Mouse (Mus musculus) naive thymus-derived CD4-positive, alpha-beta T cell, adult 2 months (primary cell): ENCODE results near the gene Gpatch3.

Experiments
- DNase-seq: peaks from one replicate; pipeline ENCODE4 v3.0.0-alpha.2; 2011; ENCODE audit warnings: low read depth

The Gpatch3 gene

DNA sequence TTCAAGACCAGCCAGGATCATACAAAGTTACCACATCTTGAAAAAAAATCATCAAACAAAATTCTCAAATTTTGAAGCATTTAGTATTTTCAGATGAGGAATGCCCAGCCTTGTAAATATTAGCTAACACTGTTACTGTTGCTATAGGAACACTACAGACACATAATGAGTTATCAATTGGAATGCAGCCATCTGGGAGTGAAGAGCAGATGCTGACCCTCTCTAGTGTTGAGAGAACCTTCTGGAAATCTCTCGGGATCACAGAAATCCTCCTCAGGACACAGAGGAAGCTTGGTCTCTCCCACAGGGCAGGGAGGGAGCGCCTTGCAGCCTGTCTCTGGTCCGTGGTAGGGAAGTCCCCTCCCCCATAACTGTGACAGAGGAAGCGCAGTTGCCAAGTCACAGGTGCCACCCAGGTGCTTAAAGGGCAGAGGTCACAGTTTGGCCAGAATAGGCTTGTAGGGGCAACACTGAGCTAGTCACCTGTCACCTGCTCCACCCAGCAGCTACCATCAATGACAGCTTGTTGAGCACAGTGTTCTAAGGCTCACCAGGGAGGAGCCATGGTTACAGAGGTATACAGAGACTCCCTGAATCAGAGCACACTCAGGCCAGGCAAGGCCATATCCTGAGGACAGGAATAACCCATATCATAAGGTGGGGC lies 45.1 kb downstream of the Gpatch3 start:
- DNase-seq = peak; percentile 57

DNA sequence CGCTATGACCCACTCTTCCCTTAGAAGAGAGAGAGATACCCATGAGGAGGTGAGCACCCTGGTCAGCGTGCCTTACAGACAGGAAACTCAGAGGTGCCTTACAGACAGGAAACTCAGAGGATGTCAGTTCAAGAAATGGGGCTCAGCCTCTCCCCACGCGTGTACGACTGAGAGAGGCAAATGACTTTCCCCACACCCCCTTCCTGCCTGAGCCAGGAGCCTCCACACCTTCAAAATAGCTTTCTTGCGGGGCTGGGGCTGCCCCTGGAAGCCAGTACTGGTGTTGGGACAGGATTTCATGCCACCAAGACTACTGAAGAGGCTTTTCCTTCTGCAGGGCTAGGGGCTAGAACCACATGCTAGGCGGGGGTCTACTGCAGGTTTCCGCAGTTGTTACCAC lies 46.1 kb downstream of the Gpatch3 start:
- DNase-seq = peak; percentile 85

DNA sequence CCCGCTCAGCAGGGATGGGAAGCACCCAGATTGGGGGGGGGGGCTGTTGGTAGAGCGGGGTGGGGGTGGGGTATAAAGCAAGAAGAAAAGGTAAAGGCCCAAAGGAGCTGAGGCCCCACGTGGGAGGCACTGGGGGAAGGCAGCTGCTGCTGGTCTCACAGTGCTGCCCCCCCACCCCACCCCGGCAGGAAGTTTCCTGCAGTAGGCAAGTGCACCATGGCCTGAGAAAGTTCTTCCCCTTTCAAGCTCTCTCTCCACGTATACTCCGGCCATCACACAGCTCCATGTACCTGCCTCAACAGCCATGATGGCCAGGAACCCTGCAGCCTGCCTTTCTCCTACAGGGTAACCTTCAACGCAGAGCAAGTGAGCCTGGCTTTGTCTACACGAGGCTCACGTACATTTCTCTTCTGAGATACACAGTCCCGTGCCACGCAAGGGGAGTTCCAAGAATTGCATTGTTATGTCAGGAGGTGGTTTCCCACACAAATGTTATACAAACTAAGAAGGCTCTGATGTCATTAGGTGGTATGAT lies 47.7 kb downstream of the Gpatch3 start:
- peak; percentile 90 for DNase-seq

DNA sequence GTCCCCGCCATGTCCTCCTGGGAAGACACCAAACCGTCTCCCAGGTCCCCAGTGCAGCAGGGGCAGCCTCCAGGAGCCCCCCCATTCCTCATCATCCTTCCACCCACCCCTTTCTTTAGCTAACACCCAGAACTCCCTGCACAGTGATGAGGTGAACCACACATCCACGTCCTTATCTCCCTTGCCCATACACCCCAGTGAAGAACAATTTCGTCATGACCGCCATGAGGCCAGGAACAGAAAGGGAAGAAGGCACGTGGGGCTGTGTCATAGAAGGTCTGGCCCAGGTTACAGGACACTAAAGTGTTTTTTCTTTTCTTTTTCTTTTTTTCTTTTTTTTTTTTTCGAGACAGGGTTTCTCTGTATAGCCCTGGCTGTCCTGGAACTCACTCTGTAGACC lies 50.3 kb downstream of the Gpatch3 start:
- DNase-seq = peak; percentile 41

DNA sequence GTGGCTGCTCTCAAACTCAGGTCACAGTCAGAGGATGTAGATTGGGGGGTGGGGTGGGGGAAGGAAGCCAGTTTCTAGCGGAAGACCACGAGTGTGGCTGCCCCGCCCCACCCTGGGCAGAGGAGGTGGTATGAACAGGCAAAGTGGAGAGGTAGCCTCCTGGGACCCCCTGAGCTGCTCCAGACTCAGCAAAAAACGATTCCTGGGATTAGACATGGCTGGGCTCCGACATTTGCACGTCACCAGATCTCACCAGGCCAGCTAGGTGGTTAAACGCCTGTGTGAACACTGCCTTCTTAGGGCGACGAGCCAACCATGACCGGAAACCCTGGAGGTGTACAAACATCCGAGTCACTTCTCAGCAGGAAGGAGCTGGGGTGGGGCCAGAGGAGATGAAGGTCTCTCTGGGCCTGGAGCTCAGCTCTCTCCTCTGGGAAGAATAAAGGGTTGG lies 51.1 kb downstream of the Gpatch3 start:
- peak; percentile 84 for DNase-seq

DNA sequence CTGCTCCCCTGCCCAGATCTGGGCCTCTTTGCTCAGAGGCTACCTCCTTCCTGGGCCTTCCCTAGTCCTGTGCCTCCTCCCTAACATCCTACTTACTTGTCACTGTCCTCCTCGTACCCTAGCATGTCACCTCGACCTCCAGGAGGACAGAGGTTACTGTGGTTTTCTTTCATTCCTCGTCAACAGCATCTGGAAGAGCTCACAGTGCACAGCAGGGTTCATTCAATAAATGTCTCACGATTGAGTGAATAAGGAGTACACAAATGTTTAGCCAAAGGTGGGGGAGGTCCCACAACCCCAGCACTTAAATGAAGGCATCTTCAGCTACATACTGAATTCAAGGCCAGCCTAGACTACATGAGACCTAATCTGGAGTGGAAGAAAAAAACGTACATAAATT lies 51.7 kb downstream of the Gpatch3 start:
- DNase-seq = no peak

DNA sequence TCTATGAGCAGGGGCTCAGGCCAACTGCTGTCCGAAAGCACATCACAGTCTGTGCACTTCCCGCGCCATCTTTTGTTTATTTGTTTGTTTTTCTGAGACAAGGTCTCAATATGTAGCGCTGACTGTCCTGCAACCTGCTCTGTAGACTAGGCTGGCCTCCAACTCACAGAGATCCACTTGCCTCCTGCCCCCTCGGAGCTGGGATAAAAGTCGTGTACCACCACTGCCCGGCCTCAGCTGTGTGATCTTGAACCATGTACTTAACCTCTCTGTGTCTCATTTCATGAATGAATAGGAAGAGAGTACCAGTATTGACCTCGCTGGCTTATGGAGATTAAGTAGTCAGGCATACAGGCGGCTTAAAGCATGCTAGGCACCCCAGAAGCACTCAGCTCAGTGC lies 52.1 kb downstream of the Gpatch3 start:
- DNase-seq = peak; percentile 21

DNA sequence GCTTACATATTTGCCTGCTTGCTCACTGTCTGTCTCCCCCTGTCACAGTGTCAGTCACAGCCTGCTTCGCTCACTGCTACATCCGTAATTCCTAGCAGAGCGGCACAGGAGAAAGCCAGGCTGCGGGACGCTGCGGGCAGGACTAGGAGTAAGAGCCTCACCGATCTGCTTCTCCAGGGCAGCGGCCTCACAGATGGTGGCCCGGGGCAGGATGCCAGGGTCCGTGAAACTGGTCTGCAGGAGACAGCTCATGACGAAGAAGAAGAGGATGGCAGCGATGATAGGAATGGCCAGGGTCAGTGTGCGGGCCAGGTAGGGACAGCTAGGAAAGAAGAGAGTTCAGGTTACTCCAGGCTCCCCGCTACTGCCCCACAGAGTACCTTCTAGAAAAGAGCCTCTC lies 52.5 kb downstream of the Gpatch3 start:
- no peak for DNase-seq

DNA sequence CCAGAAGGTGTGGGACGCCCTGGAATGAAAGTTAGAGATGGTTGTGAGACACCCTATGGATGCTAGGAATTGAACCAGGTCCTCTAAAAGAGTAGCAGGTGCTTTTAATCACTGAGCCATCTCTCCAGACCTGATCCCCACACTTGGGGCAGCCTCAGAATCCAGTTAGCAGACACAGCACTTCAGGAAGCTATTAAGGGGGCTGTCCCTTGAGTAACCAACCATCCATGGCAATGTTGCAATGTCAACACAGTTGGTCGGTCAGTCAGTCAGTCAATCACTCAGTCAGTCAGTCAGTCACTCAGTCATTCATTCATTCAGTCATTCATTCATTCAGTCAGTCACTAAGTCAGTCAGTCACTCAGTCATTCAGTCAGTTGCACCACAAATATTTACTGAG lies 54.0 kb downstream of the Gpatch3 start:
- peak; percentile 22 for DNase-seq

DNA sequence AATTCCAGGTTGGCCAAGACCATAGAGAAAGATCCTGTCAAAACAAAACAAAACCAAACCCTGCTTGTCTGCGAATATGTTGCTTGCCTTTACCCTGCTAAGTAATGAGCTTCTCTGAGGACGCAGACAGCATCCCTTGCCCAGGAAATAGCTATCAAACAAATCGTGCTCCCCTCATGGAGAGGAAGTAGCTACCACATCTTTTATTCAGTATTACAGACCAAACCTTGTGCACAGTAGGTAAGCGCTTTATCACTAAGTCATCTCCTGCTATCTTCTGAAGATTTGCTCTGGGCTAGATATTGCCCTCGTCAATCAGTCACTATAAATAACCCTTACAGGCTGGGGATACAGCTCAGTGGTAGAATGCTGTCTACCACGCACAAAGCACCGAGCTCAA lies 54.6 kb downstream of the Gpatch3 start:
- peak; percentile 74 for DNase-seq

DNA sequence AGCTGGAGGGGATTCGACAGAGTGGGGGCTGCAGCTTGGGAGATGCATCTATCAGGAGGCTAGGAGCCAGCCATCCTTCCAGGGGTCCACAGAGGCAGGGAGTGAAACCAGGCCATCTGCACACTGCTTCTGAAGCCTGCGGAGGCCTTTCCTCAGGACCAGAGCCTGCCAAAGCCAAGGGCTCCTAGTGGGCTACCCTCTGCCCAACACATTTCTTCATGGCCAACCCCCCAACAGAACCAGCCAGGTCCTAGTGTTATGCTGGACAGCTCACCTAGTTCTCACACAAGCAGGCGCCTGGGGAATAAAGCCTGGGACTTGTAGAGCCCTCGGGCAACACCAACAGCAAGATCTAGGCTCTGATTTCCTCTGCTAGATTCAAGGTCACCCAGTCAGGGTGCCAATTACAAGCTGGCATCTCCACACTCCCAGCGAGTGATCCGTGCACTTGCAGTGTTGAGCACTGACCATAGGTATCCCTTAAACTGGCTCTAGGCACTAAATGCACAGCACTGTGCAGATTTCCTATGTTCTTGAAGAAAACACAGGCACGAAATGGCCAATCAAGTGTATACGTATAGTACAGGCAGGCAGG lies 55.9 kb downstream of the Gpatch3 start:
- peak; percentile 32 for DNase-seq

DNA sequence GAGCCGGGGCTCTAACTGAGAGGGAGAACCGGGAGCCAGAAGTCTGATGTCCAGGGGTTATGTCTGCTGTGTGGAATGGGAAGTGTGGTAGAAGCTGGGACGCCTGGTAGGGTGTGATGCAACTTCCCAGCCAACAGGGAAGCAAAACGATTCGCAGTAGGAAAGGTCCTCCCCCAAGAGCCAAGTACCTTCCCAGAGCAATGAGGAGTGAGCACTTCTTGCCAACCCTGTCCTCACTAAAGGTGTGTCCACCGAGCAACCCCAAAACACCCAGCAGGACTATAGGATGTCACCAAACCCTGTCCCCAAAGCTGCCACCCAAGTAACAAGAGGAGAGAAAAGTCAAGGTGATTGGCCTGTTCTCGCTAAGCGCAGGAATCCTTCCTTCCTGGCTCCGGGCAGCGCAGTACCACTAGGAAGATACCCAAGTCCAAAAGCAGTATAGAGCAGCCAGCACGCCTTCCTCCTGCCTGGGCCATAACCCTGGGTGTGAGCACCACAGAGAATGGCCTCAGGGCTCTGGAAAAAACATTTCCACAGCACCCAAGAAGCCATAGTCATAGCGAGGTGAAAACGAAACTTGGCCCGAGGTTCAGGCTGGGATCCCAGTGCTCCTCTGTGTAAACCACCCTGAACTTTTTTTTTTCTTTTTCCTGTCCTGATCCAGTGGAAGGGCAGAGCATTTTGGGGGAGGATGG lies 56.7 kb downstream of the Gpatch3 start:
- DNase-seq = peak; percentile 61

DNA sequence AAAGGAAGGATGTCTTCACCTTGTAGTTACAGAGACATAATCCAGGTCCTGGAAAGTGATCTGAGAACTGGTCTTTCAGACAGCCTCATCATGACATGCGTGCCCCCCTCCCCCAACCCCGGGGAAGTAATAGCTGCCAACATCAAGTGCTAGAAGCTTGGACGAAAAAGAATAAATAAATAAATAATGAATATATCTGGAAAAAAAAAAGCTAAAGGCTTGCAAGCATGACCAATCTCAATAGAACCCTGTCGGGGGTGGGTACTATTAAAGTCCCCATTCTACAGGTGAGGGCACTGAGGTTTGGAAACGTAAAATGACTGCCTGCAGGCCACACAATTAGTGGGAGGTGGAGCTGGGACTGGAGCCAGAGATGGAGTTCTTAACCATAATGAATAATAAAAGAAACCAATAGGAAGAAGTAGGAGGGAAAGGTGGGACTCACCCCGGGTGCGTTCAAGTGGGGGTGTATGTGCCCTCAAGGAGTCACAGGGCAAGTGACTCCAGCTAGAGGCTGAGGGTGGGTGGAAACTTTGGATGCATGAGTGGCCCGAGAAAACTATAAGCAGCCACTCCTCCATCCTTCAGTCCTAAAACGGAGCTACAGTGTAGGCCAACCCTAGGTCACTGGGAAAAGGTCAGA lies 57.3 kb downstream of the Gpatch3 start:
- peak; percentile 43 for DNase-seq

DNA sequence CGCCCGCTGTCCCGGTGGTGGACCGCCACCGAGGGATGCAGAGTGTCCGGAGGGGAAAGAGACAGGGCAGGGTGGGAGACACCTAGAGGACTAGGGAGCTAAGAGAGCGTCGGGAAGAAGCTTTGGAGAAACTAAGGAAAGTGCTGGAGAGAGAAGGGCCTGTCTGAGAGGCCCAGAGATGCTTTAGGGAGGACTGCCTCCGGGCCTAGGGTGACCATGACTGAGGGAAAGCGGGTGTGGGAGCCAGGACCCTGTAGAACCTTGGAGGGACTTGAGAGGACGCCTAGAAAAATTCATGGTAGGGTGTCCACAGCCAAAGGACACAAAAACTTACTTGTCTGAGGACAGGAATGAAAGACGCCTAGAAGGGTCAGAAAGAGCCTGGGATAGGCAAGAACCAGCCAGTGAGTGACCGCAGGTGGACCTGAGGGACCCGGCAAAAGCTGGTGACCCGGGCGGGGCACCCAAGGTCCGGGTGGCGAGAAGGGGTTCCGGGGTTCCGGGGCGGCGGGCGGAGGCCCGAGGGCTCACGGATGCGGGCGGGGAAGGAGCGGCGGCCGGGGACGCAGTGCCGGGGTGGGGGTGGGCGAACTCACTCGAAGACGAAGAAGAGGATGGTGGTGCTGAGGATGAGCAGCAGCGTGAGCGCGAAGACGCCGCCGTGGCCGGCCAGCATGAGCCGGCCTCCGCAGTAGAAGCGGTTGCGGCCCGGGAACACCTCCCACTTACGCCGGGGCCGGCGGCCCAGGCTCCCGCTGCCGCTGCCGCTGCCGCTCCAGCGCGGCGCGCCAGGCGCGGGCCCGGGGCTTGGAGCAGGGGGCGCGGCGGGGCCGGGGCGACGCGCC lies 58.2 kb downstream of the Gpatch3 start:
- DNase-seq = peak; percentile 68

DNA sequence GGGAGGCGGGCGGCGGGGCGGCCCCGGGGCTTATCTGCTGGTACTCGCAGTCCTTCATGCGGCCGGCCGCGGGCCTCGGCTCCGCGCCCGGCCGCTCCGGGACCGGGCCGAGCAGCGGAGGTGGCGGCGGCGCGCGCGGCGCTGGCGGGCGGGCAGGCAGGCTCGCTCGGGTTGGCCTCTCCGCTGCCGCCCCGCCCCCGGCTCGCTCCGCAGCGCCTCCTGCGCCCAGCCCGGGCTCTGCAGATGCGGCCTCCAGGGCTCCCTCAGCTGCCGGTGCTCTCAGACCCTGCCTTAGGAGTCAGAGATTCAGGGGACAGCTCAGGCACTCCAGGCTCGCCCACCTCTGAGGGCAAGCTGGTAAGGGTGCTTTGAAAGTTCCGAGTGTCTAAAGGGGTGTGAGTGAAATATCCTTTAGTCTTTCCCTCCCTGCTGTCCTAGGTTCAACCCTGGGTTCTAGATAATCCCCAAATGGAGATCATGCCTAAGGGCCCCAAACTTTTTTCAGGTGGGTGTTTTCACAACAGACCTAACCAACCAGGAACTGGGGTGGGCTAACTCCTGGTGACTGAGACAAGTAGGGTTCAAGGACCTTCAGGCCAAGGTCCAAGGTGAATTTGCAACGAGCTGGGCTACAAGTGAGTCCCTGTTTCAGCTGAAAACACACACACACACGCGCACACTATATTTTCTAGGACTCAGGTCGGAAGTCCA lies 58.9 kb downstream of the Gpatch3 start:
- DNase-seq = peak; percentile 91
